Mouse (Mus musculus): ENCODE measurements around the gene Sept5. TPM values are rescaled to one million over a fixed set of nuclear protein-coding genes. Genes with fewer than 3 reads are reported as not detected.

Sept5 gene
- polyA plus RNA-seq, 1 experiment: 3.1 TPM

GRCm38 (mm10) chr16:18642897-18643296 is 13.1 kb upstream of the Sept5 start:
- WGBS: 79% methylated on average over 4 of the region's 4 CpGs
- TF ChIP-seq CTCF (conservative IDR thresholded peaks at IDR 0.05; ENCODE audit: insufficient read depth, insufficient read length, low read depth, low read length) (no peak), POLR2A (IDR thresholded peaks at IDR 0.05; ENCODE audit: low read depth, low read length) (no peak)
- no peaks in the 10 kb centered on the region for H3K4me1 ChIP-seq (ENCODE audit: control insufficient read depth, insufficient read depth, low read length)
- H3K4me3 ChIP-seq (ENCODE audit: insufficient read depth, low read depth, low read length): no peak overlapping the region
- no peaks in the 10 kb centered on the region for H3K27me3 ChIP-seq (replicated peaks; ENCODE audit: control insufficient read depth, insufficient read depth, low read length)
- no peaks in the 10 kb centered on the region for H3K36me3 ChIP-seq (ENCODE audit: control insufficient read depth, insufficient read depth, low read length)
- no peak for DNase-seq
- no peak overlapping the region for H3K27ac ChIP-seq (ENCODE audit: insufficient read depth, low read depth, low read length)

GRCm38 (mm10) chr16:18642291-18642690 is 12.5 kb upstream of the Sept5 start:
- TF ChIP-seq POLR2A (IDR thresholded peaks at IDR 0.05; ENCODE audit: low read depth, low read length) (no peak), CTCF (conservative IDR thresholded peaks at IDR 0.05; ENCODE audit: insufficient read depth, insufficient read length, low read depth, low read length) (no peak)
- Histone ChIP-seq H3K4me1 (ENCODE audit: control insufficient read depth, insufficient read depth, low read length) (no peaks in the 10 kb centered on the region), H3K36me3 (ENCODE audit: control insufficient read depth, insufficient read depth, low read length) (no peaks in the 10 kb centered on the region), H3K4me3 (ENCODE audit: insufficient read depth, low read depth, low read length) (no peak overlapping the region), H3K27me3 (replicated peaks; ENCODE audit: control insufficient read depth, insufficient read depth, low read length) (no peaks in the 10 kb centered on the region), H3K27ac (ENCODE audit: insufficient read depth, low read depth, low read length) (no peak overlapping the region)
- DNase-seq: no peak
- 45% methylated on average over 7 of the region's 7 CpGs for WGBS

GRCm38 (mm10) chr16:18639382-18639929 is 9.7 kb upstream of the Sept5 start:
- Histone ChIP-seq H3K4me1 (ENCODE audit: control insufficient read depth, insufficient read depth, low read length) (no peaks in the 10 kb centered on the region), H3K36me3 (ENCODE audit: control insufficient read depth, insufficient read depth, low read length) (no peaks in the 10 kb centered on the region), H3K4me3 (ENCODE audit: insufficient read depth, low read depth, low read length) (no peak overlapping the region), H3K27ac (ENCODE audit: insufficient read depth, low read depth, low read length) (no peak overlapping the region), H3K27me3 (replicated peaks; ENCODE audit: control insufficient read depth, insufficient read depth, low read length) (no peaks in the 10 kb centered on the region)
- TF ChIP-seq POLR2A (IDR thresholded peaks at IDR 0.05; ENCODE audit: low read depth, low read length) (no peak), CTCF (conservative IDR thresholded peaks at IDR 0.05; ENCODE audit: insufficient read depth, insufficient read length, low read depth, low read length) (no peak)
- no peak for DNase-seq
- 77% methylated on average over 1 of the region's 1 CpGs for WGBS

- Histone ChIP-seq H3K4me3 (ENCODE audit: insufficient read depth, low read depth, low read length) (no peak overlapping the region), H3K27ac (ENCODE audit: insufficient read depth, low read depth, low read length) (no peak overlapping the region), H3K4me1 (ENCODE audit: control insufficient read depth, insufficient read depth, low read length) (no peaks in the 10 kb centered on the region), H3K27me3 (replicated peaks; ENCODE audit: control insufficient read depth, insufficient read depth, low read length) (no peaks in the 10 kb centered on the region), H3K36me3 (ENCODE audit: control insufficient read depth, insufficient read depth, low read length) (no peaks in the 10 kb centered on the region)
- no peak for TF ChIP-seq CTCF (conservative IDR thresholded peaks at IDR 0.05; ENCODE audit: insufficient read depth, insufficient read length, low read depth, low read length)
- TF ChIP-seq POLR2A (IDR thresholded peaks at IDR 0.05; ENCODE audit: low read depth, low read length): no peak
- DNase-seq: no peak
- 55% methylated on average over 2 of the region's 2 CpGs for WGBS
These were observed 8.6 kb upstream of the Sept5 start for GRCm38 (mm10) chr16:18638396-18638795.

- Histone ChIP-seq H3K27ac (ENCODE audit: insufficient read depth, low read depth, low read length) (no peak overlapping the region), H3K4me3 (ENCODE audit: insufficient read depth, low read depth, low read length) (no peak overlapping the region), H3K36me3 (ENCODE audit: control insufficient read depth, insufficient read depth, low read length) (no peaks in the 10 kb centered on the region), H3K27me3 (replicated peaks; ENCODE audit: control insufficient read depth, insufficient read depth, low read length) (no peaks in the 10 kb centered on the region), H3K4me1 (ENCODE audit: control insufficient read depth, insufficient read depth, low read length) (no peaks in the 10 kb centered on the region)
- WGBS: 54% methylated on average over 3 of the region's 3 CpGs
- TF ChIP-seq CTCF (conservative IDR thresholded peaks at IDR 0.05; ENCODE audit: insufficient read depth, insufficient read length, low read depth, low read length): no peak
- no peak for DNase-seq
These were observed 7.0 kb upstream of the Sept5 start for GRCm38 (mm10) chr16:18636804-18637203.

- H3K27me3 ChIP-seq (replicated peaks; ENCODE audit: control insufficient read depth, insufficient read depth, low read length): no peaks in the 10 kb centered on the region
- no peak overlapping the region for H3K27ac ChIP-seq (ENCODE audit: insufficient read depth, low read depth, low read length)
- H3K4me1 ChIP-seq (ENCODE audit: control insufficient read depth, insufficient read depth, low read length): no peaks in the 10 kb centered on the region
- DNase-seq: no peak
- WGBS: 58% methylated on average over 5 of the region's 5 CpGs
- TF ChIP-seq POLR2A (IDR thresholded peaks at IDR 0.05; ENCODE audit: low read depth, low read length) (no peak), CTCF (conservative IDR thresholded peaks at IDR 0.05; ENCODE audit: insufficient read depth, insufficient read length, low read depth, low read length) (no peak)
- H3K4me3 ChIP-seq (ENCODE audit: insufficient read depth, low read depth, low read length): no peak overlapping the region
- H3K36me3 ChIP-seq (ENCODE audit: control insufficient read depth, insufficient read depth, low read length): no peaks in the 10 kb centered on the region
These were observed 6.6 kb upstream of the Sept5 start for GRCm38 (mm10) chr16:18636401-18636800.

GRCm38 (mm10) chr16:18633333-18633732 is 3.6 kb upstream of the Sept5 start:
- Histone ChIP-seq H3K27ac (ENCODE audit: insufficient read depth, low read depth, low read length) (no peak overlapping the region), H3K4me1 (ENCODE audit: control insufficient read depth, insufficient read depth, low read length) (no peaks in the 10 kb centered on the region), H3K27me3 (replicated peaks; ENCODE audit: control insufficient read depth, insufficient read depth, low read length) (no peaks in the 10 kb centered on the region), H3K36me3 (ENCODE audit: control insufficient read depth, insufficient read depth, low read length) (no peaks in the 10 kb centered on the region), H3K4me3 (ENCODE audit: insufficient read depth, low read depth, low read length) (no peak overlapping the region)
- no peak for TF ChIP-seq CTCF (conservative IDR thresholded peaks at IDR 0.05; ENCODE audit: insufficient read depth, insufficient read length, low read depth, low read length)
- no peak for TF ChIP-seq POLR2A (IDR thresholded peaks at IDR 0.05; ENCODE audit: low read depth, low read length)
- 17% methylated on average over 1 of the region's 1 CpGs for WGBS
- no peak for DNase-seq
